In genomic region chr1:91464436-91464835, GRCm38 (mm10) we compare ENCODE assay signal across 15 mouse cellular contexts. TPM values are rescaled to one million over a fixed set of nuclear protein-coding genes. Genes with fewer than 3 reads are reported as not detected.
DNase-seq lines count a peak whose midpoint lies in the region; ATAC-seq and TF ChIP-seq lines count a peak whose summit lies in the region.
"Had no signal": no experiment of that assay in that cellular context is flagged by ENCODE, and none has a peak within 500 bp of the region (broad histone marks: within the 10 kb centered on the region; RNA-seq: fewer than 3 reads in every experiment).

No protein-coding gene starts in this region.

- peaks cover 8% of the 10 kb centered on the region for H3K27me3 ChIP-seq in liver, embryonic 12.5 days (replicated peaks)
- H3K27me3 ChIP-seq in kidney, adult 2 months (replicated peaks; ENCODE audit: control insufficient read depth, insufficient read depth, low read length) = no peaks in the 10 kb centered on the region
- H3K27me3 ChIP-seq in liver, embryonic 14.5 days (ENCODE audit: control insufficient read depth, insufficient read depth, low read length) = no peaks in the 10 kb centered on the region
- H3K27me3 ChIP-seq: heart, embryonic 15.5 days had no signal

- H3K4me1 ChIP-seq in liver, embryonic 12.5 days = peaks cover 19% of the 10 kb centered on the region
- peaks cover 40% of the 10 kb centered on the region for H3K4me1 ChIP-seq in kidney, adult 2 months (ENCODE audit: control insufficient read depth, insufficient read depth, low read length)
- peaks cover 3 to 20% of the 10 kb centered on the region in 2 experiments for H3K4me1 ChIP-seq in liver, embryonic 14.5 days (replicated peaks; ENCODE audit: control insufficient read depth in 2 of 2, insufficient read depth in 2 of 2, low read length in 1 of 2)

- 67% methylated on average over 5 of the region's 5 CpGs for WGBS in liver, embryonic 12.5 days (ENCODE audit: insufficient replicate concordance)
- WGBS in kidney, adult 2 months = 34% methylated on average over 5 of the region's 5 CpGs
- 53% methylated on average over 5 of the region's 5 CpGs for WGBS in liver, embryonic 14.5 days (ENCODE audit: insufficient replicate concordance)

- TF ChIP-seq POLR2A in kidney, adult 2 months (IDR thresholded peaks at IDR 0.05; ENCODE audit: low read depth, low read length) = no peak

- H3K27ac ChIP-seq in liver, embryonic 12.5 days = peak overlapping the region; percentile 76; the same call in 1 of the 2 replicates
- H3K27ac ChIP-seq in kidney, adult 2 months (ENCODE audit: insufficient read depth, low read depth, low read length) = peak overlapping the region; percentile 86
- no peak overlapping the region for H3K27ac ChIP-seq in liver, embryonic 14.5 days
- H3K27ac ChIP-seq: hindbrain, embryonic 12.5 days had no signal

- H3K9ac ChIP-seq in liver, embryonic 12.5 days = no peak overlapping the region
- no peak overlapping the region for H3K9ac ChIP-seq in liver, embryonic 14.5 days (replicated peaks)
- H3K9ac ChIP-seq: heart, embryonic 15.5 days; hindbrain, embryonic 12.5 days had no signal

- no peak for TF ChIP-seq CTCF in kidney, adult 2 months (conservative IDR thresholded peaks at IDR 0.05; ENCODE audit: insufficient read depth, insufficient read length, low read depth, low read length)
- no peak for TF ChIP-seq CTCF in liver, embryonic 14.5 days (IDR thresholded peaks at IDR 0.05; ENCODE audit: low read depth)

- no peaks in the 10 kb centered on the region for H3K9me3 ChIP-seq in liver, embryonic 12.5 days (replicated peaks)
- H3K9me3 ChIP-seq in liver, embryonic 14.5 days (ENCODE audit: control insufficient read depth, low read length) = no peaks in the 10 kb centered on the region
- H3K9me3 ChIP-seq: heart, embryonic 15.5 days; hindbrain, embryonic 12.5 days had no signal

- no peak overlapping the region for H3K4me3 ChIP-seq in liver, embryonic 12.5 days
- no peak overlapping the region for H3K4me3 ChIP-seq in kidney, adult 2 months (ENCODE audit: insufficient read depth, low read depth, low read length)
- H3K4me3 ChIP-seq in liver, embryonic 14.5 days (ENCODE audit: insufficient read depth in 1 of 2, low read depth in 2 of 2, low read length in 2 of 2) = no peak overlapping the region
- H3K4me3 ChIP-seq: erythroblast, embryonic 14.5 days; heart, embryonic 15.5 days; hindbrain, embryonic 12.5 days had no signal

- no peak for ATAC-seq in liver, embryonic 12.5 days
- no peak for ATAC-seq in liver, embryonic 14.5 days (ENCODE audit: insufficient read depth)

- peak overlapping the region; percentile 18; the same call in 1 of the 2 replicates for H3K4me2 ChIP-seq in liver, embryonic 12.5 days
- peak overlapping the region; percentile 5; the same call in 1 of the 2 replicates for H3K4me2 ChIP-seq in liver, embryonic 14.5 days (ENCODE audit: low read depth)
- H3K4me2 ChIP-seq: heart, embryonic 15.5 days; hindbrain, embryonic 12.5 days had no signal

- peak; percentile 44 for DNase-seq in adrenal gland, postnatal 25 days
- DNase-seq in adrenal gland, adult 2 months = no peak
- no peak for DNase-seq in liver
- peak; percentile 83 for DNase-seq in kidney, adult 2 months
- no peak for DNase-seq in liver, embryonic 14.5 days (ENCODE audit: low read depth in 3 of 3, low spot score in 3 of 3)
- no peak for DNase-seq in spleen, postnatal 14 days (ENCODE audit: low spot score in 2 of 2)
- no peak for DNase-seq in Muller cell, postnatal 12 days (ENCODE audit: inconsistent ontology term)
- DNase-seq: cerebellum, adult 18-20 months; embryo, embryonic 11 days; lung, postnatal 14 days; thymus, adult 18-20 months had no signal

- H3K36me3 ChIP-seq in liver, embryonic 12.5 days = no peaks in the 10 kb centered on the region
- no peaks in the 10 kb centered on the region for H3K36me3 ChIP-seq in kidney, adult 2 months (ENCODE audit: control insufficient read depth, insufficient read depth, low read length)
- H3K36me3 ChIP-seq in liver, embryonic 14.5 days (replicated peaks; ENCODE audit: control insufficient read depth, insufficient read depth, low read depth) = no peaks in the 10 kb centered on the region
- H3K36me3 ChIP-seq: heart, embryonic 15.5 days; hindbrain, embryonic 12.5 days had no signal

- TF ChIP-seq EP300 in liver, embryonic 14.5 days (IDR thresholded peaks at IDR 0.05; ENCODE audit: low read depth) = no peak

RNA-seq across cellular contexts. Expression of gene Per2, which starts 5.3 kb away (rescaled TPM):
- 37.4 and 37.5 TPM in 2 replicates for total RNA-seq in adrenal gland, postnatal 25 days (2021)
- total RNA-seq in adrenal gland, adult 2 months (2021) = 10 to 100 TPM; 22.2 to 68.7 TPM
- polyA plus RNA-seq in adrenal gland, adult 2 months (2012; rRNA removed) = 24.7 and 40.0 TPM in 2 replicates
- 2.9 and 3.1 TPM in 2 replicates for polyA plus RNA-seq in liver, embryonic 12.5 days (2016; fragmentation: Nextera tagmentation; extraction: Ambion mirVana)
- polyA plus RNA-seq in kidney, adult 2 months (2012; rRNA removed) = 5.6 and 6.8 TPM in 2 replicates
- 3.3 and 3.7 TPM in 2 replicates for polyA plus RNA-seq in liver, embryonic 14.5 days (2012; rRNA removed)
- polyA plus RNA-seq in liver, embryonic 14.5 days (2014; fragmentation: Nextera tagmentation; extraction: Ambion mirVana) = 1.6 and 2.2 TPM in 2 replicates

RNA-seq across cellular contexts. Expression of gene Traf3ip1, which starts 30.0 kb away (rescaled TPM):
- 12.1 and 13.5 TPM in 2 replicates for total RNA-seq in adrenal gland, postnatal 25 days (2021)
- 10 to 100 TPM; 10.1 to 11.8 TPM for total RNA-seq in adrenal gland, adult 2 months (2021)
- 6.2 and 6.8 TPM in 2 replicates for polyA plus RNA-seq in adrenal gland, adult 2 months (2012; rRNA removed)
- polyA plus RNA-seq in liver, embryonic 12.5 days (2016; fragmentation: Nextera tagmentation; extraction: Ambion mirVana) = 3.6 and 4.1 TPM in 2 replicates
- polyA plus RNA-seq in kidney, adult 2 months (2012; rRNA removed) = 9.8 and 11.2 TPM in 2 replicates
- polyA plus RNA-seq in liver, embryonic 14.5 days (2012; rRNA removed) = 2.4 and 4.1 TPM in 2 replicates
- polyA plus RNA-seq in liver, embryonic 14.5 days (2014; fragmentation: Nextera tagmentation; extraction: Ambion mirVana) = 1.3 TPM in 2 replicates

RNA-seq across cellular contexts. Expression of gene Hes6, which starts 50.6 kb away (rescaled TPM):
- 160 and 211 TPM in 2 replicates for total RNA-seq in adrenal gland, postnatal 25 days (2021)
- total RNA-seq in adrenal gland, adult 2 months (2021) = 100 to 1,000 TPM; 190 to 273 TPM
- 252 and 309 TPM in 2 replicates for polyA plus RNA-seq in adrenal gland, adult 2 months (2012; rRNA removed)
- polyA plus RNA-seq in liver, embryonic 12.5 days (2016; fragmentation: Nextera tagmentation; extraction: Ambion mirVana) = 31.9 and 32.4 TPM in 2 replicates
- polyA plus RNA-seq in kidney, adult 2 months (2012; rRNA removed) = 64.1 and 66.7 TPM in 2 replicates
- 11.2 and 12.9 TPM in 2 replicates for polyA plus RNA-seq in liver, embryonic 14.5 days (2012; rRNA removed)
- polyA plus RNA-seq in liver, embryonic 14.5 days (2014; fragmentation: Nextera tagmentation; extraction: Ambion mirVana) = 14.5 and 15.1 TPM in 2 replicates

Comparison
In these comparisons a context has a peak if more than half of its experiments do, and no peak if none do; other contexts are left out.
1. DNase-seq: peak in adrenal gland, postnatal 25 days (single experiment) and kidney, adult 2 months (single experiment); none in adrenal gland, adult 2 months (single experiment), liver (single experiment), liver, embryonic 14.5 days (0 of 3), spleen, postnatal 14 days (0 of 2) and Muller cell, postnatal 12 days (single experiment).